Mouse (Mus musculus) thymus, adult 18-20 months (tissue): ENCODE measurements around the gene Max.

Experiments used
- DNase-seq, 2 experiments: peaks; one replicate each; pipeline ENCODE4 v3.0.0; 2022; ENCODE audit warnings: mixed read lengths in 2 of 2

Max gene

GRCm38 (mm10) chr12:76954698-76955423, 7.1 kb downstream of the Max start:
- no peak for DNase-seq

- DNase-seq, result no peak
Observed at GRCm38 (mm10) chr12:76953750-76954363, 8.1 kb downstream of the Max start.

GRCm38 (mm10) chr12:76950330-76950729, 11.7 kb downstream of the Max start:
- no peak for DNase-seq

GRCm38 (mm10) chr12:76948781-76949180, 13.2 kb downstream of the Max start:
- DNase-seq, result no peak

- DNase-seq, result no peak
Observed at GRCm38 (mm10) chr12:76948185-76948584, 13.8 kb downstream of the Max start.

- no peak for DNase-seq
Observed at GRCm38 (mm10) chr12:76947487-76947886, 14.5 kb downstream of the Max start.

GRCm38 (mm10) chr12:76943466-76943865, 18.5 kb downstream of the Max start:
- DNase-seq, result no peak

GRCm38 (mm10) chr12:76943046-76943445, 19.0 kb downstream of the Max start:
- no peak for DNase-seq

GRCm38 (mm10) chr12:76942476-76942875, 19.5 kb downstream of the Max start:
- no peak for DNase-seq

GRCm38 (mm10) chr12:76941524-76941923, 20.5 kb downstream of the Max start:
- DNase-seq, result no peak

GRCm38 (mm10) chr12:76938013-76938412, 24.0 kb downstream of the Max start:
- no peak for DNase-seq

- DNase-seq, result no peak
Observed at GRCm38 (mm10) chr12:76936211-76936610, 25.8 kb downstream of the Max start.

GRCm38 (mm10) chr12:76934438-76934837, 27.6 kb downstream of the Max start:
- no peak for DNase-seq

GRCm38 (mm10) chr12:76932688-76933060, 29.3 kb downstream of the Max start:
- DNase-seq, result no peak

- DNase-seq, result no peak
Observed at GRCm38 (mm10) chr12:76931739-76932687, 30.0 kb downstream of the Max start.

GRCm38 (mm10) chr12:76930177-76930576, 31.8 kb downstream of the Max start:
- no peak for DNase-seq

- no peak for DNase-seq
Observed at GRCm38 (mm10) chr12:76927539-76927938, 34.5 kb downstream of the Max start.

- no peak for DNase-seq
Observed at GRCm38 (mm10) chr12:76927012-76927411, 35.0 kb downstream of the Max start.

GRCm38 (mm10) chr12:76926338-76926945, 35.6 kb downstream of the Max start:
- DNase-seq, result no peak

GRCm38 (mm10) chr12:76924904-76925604, 36.9 kb downstream of the Max start:
- DNase-seq, result no peak

GRCm38 (mm10) chr12:76923118-76923517, 38.9 kb downstream of the Max start:
- peak in 1 of 2 experiments; percentile 23 for DNase-seq

GRCm38 (mm10) chr12:76920990-76921389, 41.0 kb downstream of the Max start:
- DNase-seq, result no peak
